Comparison of ENCODE assay signal across 18 mouse cellular contexts in genomic region chr8:122935118-122935517, GRCm38 (mm10).
DNase-seq lines count a peak whose midpoint lies in the region; ATAC-seq and TF ChIP-seq lines count a peak whose summit lies in the region.
"Had no signal": no experiment of that assay in that cellular context is flagged by ENCODE, and none has a peak within 500 bp of the region (broad histone marks: within the 10 kb centered on the region; RNA-seq: fewer than 3 reads in every experiment).

No protein-coding gene starts in this region.

- DNase-seq in forebrain, embryonic 11.5 days (ENCODE audit: low spot score) = no peak
- no peak for DNase-seq in layer of hippocampus, adult 2 months (ENCODE audit: low spot score in 2 of 2)
- no peak for DNase-seq in layer of hippocampus, postnatal 25 days (ENCODE audit: extremely low spot score in 1 of 2, low spot score in 1 of 2)
- DNase-seq in forebrain, embryonic 14.5 days (ENCODE audit: low spot score) = no peak
- no peak for DNase-seq in heart, embryonic 10.5 days (ENCODE audit: low spot score)
- DNase-seq: B cell, adult 2 months; heart, postnatal 4 days; kidney, adult 8-10 months; kidney, postnatal 10 days; layer of hippocampus, postnatal 36 days; retina, postnatal 1 day; thymus, postnatal 36 days had no signal

- peak overlapping the region; percentile 3; the same call in 1 of the 2 replicates for H3K27ac ChIP-seq in forebrain, embryonic 12.5 days
- H3K27ac ChIP-seq in forebrain, embryonic 11.5 days (ENCODE audit: low read depth, low read length) = no peak overlapping the region
- peak overlapping the region; percentile 73 for H3K27ac ChIP-seq in layer of hippocampus, adult 2 months
- peak overlapping the region; percentile 33; the same call in 1 of the 2 replicates for H3K27ac ChIP-seq in forebrain, embryonic 14.5 days (ENCODE audit: low read depth, low read length)
- peak overlapping the region; percentile 38 for H3K27ac ChIP-seq in neural tube, embryonic 15.5 days (replicated peaks)
- no peak overlapping the region for H3K27ac ChIP-seq in heart, embryonic 10.5 days
- H3K27ac ChIP-seq: intestine, embryonic 15.5 days had no signal

- no peaks in the 10 kb centered on the region for H3K36me3 ChIP-seq in forebrain, embryonic 12.5 days (replicated peaks)
- no peaks in the 10 kb centered on the region for H3K36me3 ChIP-seq in forebrain, embryonic 11.5 days (ENCODE audit: control insufficient read depth, insufficient read depth, low read length)
- H3K36me3 ChIP-seq in forebrain, embryonic 14.5 days (ENCODE audit: control insufficient read depth, insufficient read depth, low read length) = no peaks in the 10 kb centered on the region
- no peaks in the 10 kb centered on the region for H3K36me3 ChIP-seq in neural tube, embryonic 15.5 days
- H3K36me3 ChIP-seq in heart, embryonic 10.5 days = no peaks in the 10 kb centered on the region
- H3K36me3 ChIP-seq: intestine, embryonic 15.5 days had no signal

- WGBS in forebrain, embryonic 12.5 days = 81% methylated on average over 1 of the region's 1 CpGs
- 88% methylated on average over 1 of the region's 1 CpGs for WGBS in forebrain, embryonic 11.5 days
- 64% methylated on average over 1 of the region's 1 CpGs for WGBS in forebrain, embryonic 14.5 days
- 31% methylated on average over 1 of the region's 1 CpGs for whole genome bisulfite sequencing in neural tube, embryonic 15.5 days
- WGBS in heart, embryonic 10.5 days = 90% methylated on average over 1 of the region's 1 CpGs

- no peaks in the 10 kb centered on the region for H3K27me3 ChIP-seq in forebrain, embryonic 12.5 days
- H3K27me3 ChIP-seq in forebrain, embryonic 11.5 days (ENCODE audit: control insufficient read depth, insufficient read depth, low read length) = no peaks in the 10 kb centered on the region
- no peaks in the 10 kb centered on the region for H3K27me3 ChIP-seq in forebrain, embryonic 14.5 days (replicated peaks; ENCODE audit: control insufficient read depth, insufficient read depth, low read length)
- no peaks in the 10 kb centered on the region for H3K27me3 ChIP-seq in neural tube, embryonic 15.5 days (replicated peaks)
- H3K27me3 ChIP-seq in heart, embryonic 10.5 days (ENCODE audit: insufficient read depth, poor library complexity, severe bottlenecking) = no peaks in the 10 kb centered on the region
- H3K27me3 ChIP-seq: CH12.LX; intestine, embryonic 15.5 days; Patski had no signal

- H3K4me2 ChIP-seq in forebrain, embryonic 12.5 days = no peak overlapping the region
- H3K4me2 ChIP-seq in forebrain, embryonic 11.5 days (ENCODE audit: low read depth, low read length, severe bottlenecking) = no peak overlapping the region
- H3K4me2 ChIP-seq in forebrain, embryonic 14.5 days (ENCODE audit: low read length) = no peak overlapping the region
- no peak overlapping the region for H3K4me2 ChIP-seq in neural tube, embryonic 15.5 days
- H3K4me2 ChIP-seq: intestine, embryonic 15.5 days had no signal

- no peak for TF ChIP-seq CTCF in layer of hippocampus, adult 2 months (conservative IDR thresholded peaks at IDR 0.05)

- no peak overlapping the region for H3K9ac ChIP-seq in forebrain, embryonic 12.5 days
- no peak overlapping the region for H3K9ac ChIP-seq in forebrain, embryonic 11.5 days (ENCODE audit: low read length)
- no peak overlapping the region for H3K9ac ChIP-seq in forebrain, embryonic 14.5 days (ENCODE audit: low read length)
- H3K9ac ChIP-seq in neural tube, embryonic 15.5 days (replicated peaks) = no peak overlapping the region
- H3K9ac ChIP-seq: intestine, embryonic 15.5 days had no signal

- no peak for ATAC-seq in forebrain, embryonic 12.5 days (ENCODE audit: low FRiP score)
- ATAC-seq in forebrain, embryonic 11.5 days (replicated peaks; ENCODE audit: low FRiP score) = no peak
- ATAC-seq in forebrain, embryonic 14.5 days = no peak
- ATAC-seq in neural tube, embryonic 15.5 days (ENCODE audit: low FRiP score) = no peak
- ATAC-seq: intestine, embryonic 15.5 days; Patski had no signal

- H3K4me1 ChIP-seq in forebrain, embryonic 12.5 days = peaks cover 32% of the 10 kb centered on the region
- no peaks in the 10 kb centered on the region; the same call in 1 of the 2 replicates for H3K4me1 ChIP-seq in forebrain, embryonic 11.5 days (replicated peaks; ENCODE audit: control insufficient read depth, insufficient read depth, low read length)
- H3K4me1 ChIP-seq in forebrain, embryonic 14.5 days (ENCODE audit: control insufficient read depth, insufficient read depth, low read length) = peaks cover 30% of the 10 kb centered on the region
- H3K4me1 ChIP-seq in neural tube, embryonic 15.5 days = peaks cover 50% of the 10 kb centered on the region
- H3K4me1 ChIP-seq in heart, embryonic 10.5 days = peaks cover 75% of the 10 kb centered on the region

- no peaks in the 10 kb centered on the region for H3K9me3 ChIP-seq in forebrain, embryonic 12.5 days
- H3K9me3 ChIP-seq in forebrain, embryonic 11.5 days (ENCODE audit: control insufficient read depth, low read length) = no peaks in the 10 kb centered on the region
- no peaks in the 10 kb centered on the region for H3K9me3 ChIP-seq in forebrain, embryonic 14.5 days (replicated peaks; ENCODE audit: control insufficient read depth, low read length)
- no peaks in the 10 kb centered on the region for H3K9me3 ChIP-seq in neural tube, embryonic 15.5 days (replicated peaks)
- H3K9me3 ChIP-seq in heart, embryonic 10.5 days = no peaks in the 10 kb centered on the region
- H3K9me3 ChIP-seq: G1E; intestine, embryonic 15.5 days had no signal

- no peak overlapping the region for H3K4me3 ChIP-seq in forebrain, embryonic 12.5 days (replicated peaks)
- H3K4me3 ChIP-seq in forebrain, embryonic 11.5 days (ENCODE audit: low read depth, low read length) = no peak overlapping the region
- H3K4me3 ChIP-seq in layer of hippocampus, adult 2 months = no peak overlapping the region
- H3K4me3 ChIP-seq in forebrain, embryonic 14.5 days (ENCODE audit: low read depth, low read length) = no peak overlapping the region
- H3K4me3 ChIP-seq in neural tube, embryonic 15.5 days (replicated peaks) = no peak overlapping the region
- no peak overlapping the region for H3K4me3 ChIP-seq in heart, embryonic 10.5 days
- H3K4me3 ChIP-seq: intestine, embryonic 15.5 days had no signal

Comparison
In these comparisons a context has a peak if more than half of its experiments do, and no peak if none do; other contexts are left out.
1. H3K27ac ChIP-seq: peak in forebrain, embryonic 12.5 days (single experiment), layer of hippocampus, adult 2 months (single experiment), forebrain, embryonic 14.5 days (single experiment) and neural tube, embryonic 15.5 days (single experiment); none in forebrain, embryonic 11.5 days (single experiment) and heart, embryonic 10.5 days (single experiment).